Mouse (Mus musculus): Measurements from ENCODE around the gene Nmnat3. TPM values are rescaled to one million over a fixed set of nuclear protein-coding genes. Genes with fewer than 3 reads are reported as not detected.

The Nmnat3 gene
- polyA plus RNA-seq, 1 experiment, result 12.9 TPM

DNA sequence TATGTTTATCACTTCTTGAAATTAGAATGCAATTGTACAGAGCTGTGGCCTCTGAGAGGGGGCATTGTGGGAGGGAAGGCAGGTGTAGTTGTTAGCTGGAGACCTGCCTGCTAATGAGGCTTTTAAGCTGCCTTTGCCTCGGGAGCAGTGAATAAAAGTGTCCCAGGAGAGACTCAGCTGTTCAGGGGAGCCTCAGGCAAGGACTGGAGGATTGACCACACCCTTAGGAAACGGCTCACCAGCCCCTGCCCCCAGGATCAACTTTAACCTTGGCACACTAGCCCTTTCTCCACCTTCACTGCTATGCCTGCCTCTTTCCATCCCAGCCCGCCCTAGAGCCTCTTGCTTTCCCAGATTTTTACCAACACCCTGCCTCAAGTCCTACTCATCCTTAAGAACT lies 31.6 kb downstream of the Nmnat3 start:
- no peak overlapping the region for H3K27ac ChIP-seq (ENCODE audit: control insufficient read depth, insufficient read depth, low read length)
- no peaks in the 10 kb centered on the region for H3K4me1 ChIP-seq (replicated peaks; ENCODE audit: control insufficient read depth, insufficient read depth, low read length)
- H3K27me3 ChIP-seq (ENCODE audit: control insufficient read depth, insufficient read depth, low read length), result no peaks in the 10 kb centered on the region
- DNase-seq, result no peak
- H3K36me3 ChIP-seq (ENCODE audit: control insufficient read depth, insufficient read depth, low read length), result no peaks in the 10 kb centered on the region
- WGBS, result 97% methylated on average over 3 of the region's 3 CpGs
- H3K4me3 ChIP-seq (ENCODE audit: control insufficient read depth, insufficient read depth, low read length), result no peak overlapping the region
- TF ChIP-seq POLR2A (IDR thresholded peaks at IDR 0.05; ENCODE audit: control insufficient read depth, extremely low read depth, insufficient read depth, low read length, poor library complexity), result no peak
- TF ChIP-seq CTCF (IDR thresholded peaks at IDR 0.05; ENCODE audit: borderline replicate concordance, control insufficient read depth, extremely low read depth, insufficient read depth, low read length, poor library complexity), result no peak

- DNase-seq, result no peak
- TF ChIP-seq POLR2A (IDR thresholded peaks at IDR 0.05; ENCODE audit: control insufficient read depth, extremely low read depth, insufficient read depth, low read length, poor library complexity) (no peak), CTCF (IDR thresholded peaks at IDR 0.05; ENCODE audit: borderline replicate concordance, control insufficient read depth, extremely low read depth, insufficient read depth, low read length, poor library complexity) (no peak)
- Histone ChIP-seq H3K27me3 (ENCODE audit: control insufficient read depth, insufficient read depth, low read length) (no peaks in the 10 kb centered on the region), H3K4me1 (replicated peaks; ENCODE audit: control insufficient read depth, insufficient read depth, low read length) (no peaks in the 10 kb centered on the region), H3K27ac (ENCODE audit: control insufficient read depth, insufficient read depth, low read length) (no peak overlapping the region), H3K36me3 (ENCODE audit: control insufficient read depth, insufficient read depth, low read length) (no peaks in the 10 kb centered on the region), H3K4me3 (ENCODE audit: control insufficient read depth, insufficient read depth, low read length) (no peak overlapping the region)
- 94% methylated on average over 3 of the region's 3 CpGs for WGBS
These were observed 33.5 kb downstream of the Nmnat3 start for GRCm38 (mm10) chr9:98320785-98321184.

- WGBS, result 98% methylated on average over 1 of the region's 1 CpGs
- H3K4me1 ChIP-seq (replicated peaks; ENCODE audit: control insufficient read depth, insufficient read depth, low read length), result peaks cover 9% of the 10 kb centered on the region
- no peak overlapping the region for H3K4me3 ChIP-seq (ENCODE audit: control insufficient read depth, insufficient read depth, low read length)
These were observed 38.9 kb downstream of the Nmnat3 start for GRCm38 (mm10) chr9:98326088-98326487.

GRCm38 (mm10) chr9:98328415-98329176 lies 41.4 kb downstream of the Nmnat3 start:
- WGBS, result 93% methylated on average over 10 of the region's 10 CpGs
- TF ChIP-seq CTCF (IDR thresholded peaks at IDR 0.05; ENCODE audit: borderline replicate concordance, control insufficient read depth, extremely low read depth, insufficient read depth, low read length, poor library complexity) (no peak), POLR2A (IDR thresholded peaks at IDR 0.05; ENCODE audit: control insufficient read depth, extremely low read depth, insufficient read depth, low read length, poor library complexity) (no peak)
- Histone ChIP-seq H3K36me3 (ENCODE audit: control insufficient read depth, insufficient read depth, low read length) (no peaks in the 10 kb centered on the region), H3K4me1 (replicated peaks; ENCODE audit: control insufficient read depth, insufficient read depth, low read length) (peaks cover 14% of the 10 kb centered on the region), H3K27me3 (ENCODE audit: control insufficient read depth, insufficient read depth, low read length) (no peaks in the 10 kb centered on the region), H3K27ac (ENCODE audit: control insufficient read depth, insufficient read depth, low read length) (no peak overlapping the region), H3K4me3 (ENCODE audit: control insufficient read depth, insufficient read depth, low read length) (no peak overlapping the region)
- DNase-seq, result no peak

More at GRCm38 (mm10) chr9:98326088-98326487, 38.9 kb downstream of the Nmnat3 start:
- no peak overlapping the region for H3K27ac ChIP-seq (ENCODE audit: control insufficient read depth, insufficient read depth, low read length)
- no peaks in the 10 kb centered on the region for H3K36me3 ChIP-seq (ENCODE audit: control insufficient read depth, insufficient read depth, low read length)
- H3K27me3 ChIP-seq (ENCODE audit: control insufficient read depth, insufficient read depth, low read length), result no peaks in the 10 kb centered on the region
- DNase-seq, result no peak
- TF ChIP-seq CTCF (IDR thresholded peaks at IDR 0.05; ENCODE audit: borderline replicate concordance, control insufficient read depth, extremely low read depth, insufficient read depth, low read length, poor library complexity) (no peak), POLR2A (IDR thresholded peaks at IDR 0.05; ENCODE audit: control insufficient read depth, extremely low read depth, insufficient read depth, low read length, poor library complexity) (no peak)

GRCm38 (mm10) chr9:98329274-98330105 lies 42.3 kb downstream of the Nmnat3 start:
- Histone ChIP-seq H3K4me1 (replicated peaks; ENCODE audit: control insufficient read depth, insufficient read depth, low read length) (peaks cover 14% of the 10 kb centered on the region), H3K27me3 (ENCODE audit: control insufficient read depth, insufficient read depth, low read length) (no peaks in the 10 kb centered on the region), H3K27ac (ENCODE audit: control insufficient read depth, insufficient read depth, low read length) (no peak overlapping the region), H3K4me3 (ENCODE audit: control insufficient read depth, insufficient read depth, low read length) (no peak overlapping the region), H3K36me3 (ENCODE audit: control insufficient read depth, insufficient read depth, low read length) (no peaks in the 10 kb centered on the region)
- TF ChIP-seq POLR2A (IDR thresholded peaks at IDR 0.05; ENCODE audit: control insufficient read depth, extremely low read depth, insufficient read depth, low read length, poor library complexity), result no peak
- no peak for TF ChIP-seq CTCF (IDR thresholded peaks at IDR 0.05; ENCODE audit: borderline replicate concordance, control insufficient read depth, extremely low read depth, insufficient read depth, low read length, poor library complexity)
- no peak for DNase-seq
- 66% methylated on average over 20 of the region's 20 CpGs for WGBS

- H3K4me3 ChIP-seq (ENCODE audit: control insufficient read depth, insufficient read depth, low read length), result no peak overlapping the region
- 12% methylated on average over 3 of the region's 3 CpGs for WGBS
- TF ChIP-seq CTCF (IDR thresholded peaks at IDR 0.05; ENCODE audit: borderline replicate concordance, control insufficient read depth, extremely low read depth, insufficient read depth, low read length, poor library complexity) (no peak), POLR2A (IDR thresholded peaks at IDR 0.05; ENCODE audit: control insufficient read depth, extremely low read depth, insufficient read depth, low read length, poor library complexity) (no peak)
- H3K36me3 ChIP-seq (ENCODE audit: control insufficient read depth, insufficient read depth, low read length), result no peaks in the 10 kb centered on the region
- H3K27ac ChIP-seq (ENCODE audit: control insufficient read depth, insufficient read depth, low read length), result 0 out of 2 replicates have a peak overlapping the region, but pooled peaks have one; percentile 42
- peaks cover 14% of the 10 kb centered on the region for H3K4me1 ChIP-seq (replicated peaks; ENCODE audit: control insufficient read depth, insufficient read depth, low read length)
- peak; percentile 31 for DNase-seq
- H3K27me3 ChIP-seq (ENCODE audit: control insufficient read depth, insufficient read depth, low read length), result no peaks in the 10 kb centered on the region
These were observed 46.1 kb downstream of the Nmnat3 start for GRCm38 (mm10) chr9:98333219-98333754.
